Mouse (Mus musculus) erythroblast, embryonic 14.5 days (primary cell): ENCODE measurements at regions not wholly inside any gene's neighbourhood (a gene's known extent, or its start where the extent isn't known, plus 50 kb on each side); places are given as distances from the start of the nearest gene placed in this dataset.

Source experiments
- GATA1 ChIP-seq: IDR thresholded peaks from 2 replicates; pipeline ENCODE4 v1.6.1; 2012; ENCODE audit warnings: low read length, inconsistent platforms, mixed read lengths
- TAL1 ChIP-seq: IDR thresholded peaks from 3 replicates; pipeline ENCODE4 v1.6.1; 2012; ENCODE audit warnings: low read length, inconsistent platforms, mixed read lengths

DNA sequence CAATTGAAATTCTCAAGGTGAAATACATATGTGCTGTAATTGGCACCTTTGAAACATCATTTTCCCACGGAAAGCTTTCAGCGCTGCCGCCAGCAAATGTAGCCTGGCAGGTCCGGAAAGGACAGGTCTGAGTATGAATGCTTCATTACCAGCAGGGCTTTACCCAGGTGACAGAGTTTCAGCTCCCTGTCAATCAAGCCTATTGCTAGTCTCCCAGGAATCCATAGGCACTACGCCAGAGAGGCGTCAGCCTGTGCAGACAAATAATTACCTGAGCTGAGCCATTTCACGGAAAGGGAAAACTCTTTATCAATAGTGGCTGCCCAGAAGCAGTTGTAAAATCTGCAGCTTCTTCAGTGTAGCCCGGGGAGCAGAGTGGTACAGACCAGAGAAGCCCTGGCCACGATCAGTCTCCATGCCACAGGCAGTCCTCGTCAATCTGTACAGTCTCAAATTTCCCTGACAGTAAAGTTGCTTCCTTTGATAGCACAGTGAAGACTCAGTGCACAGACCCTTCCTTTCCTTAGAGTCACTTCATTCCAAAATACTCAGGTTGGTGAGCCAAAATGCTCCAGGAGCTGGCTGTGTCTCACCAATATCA, 340.7 kb downstream of the Samd5 start:
- TF ChIP-seq TAL1 (no peak), GATA1 (no peak)
